Mouse (Mus musculus) ES-Bruce4 (cell line): ENCODE data around the gene Usp47.

Source experiments
- CTCF ChIP-seq: IDR thresholded peaks from one replicate; pipeline ENCODE4 v1.8.1; 2011; ENCODE audit warnings: low read depth, low read length
- EP300 ChIP-seq: IDR thresholded peaks from 2 replicates; pipeline ENCODE4 v1.6.1; 2011; ENCODE audit warnings: low read depth, low read length; ENCODE audit not compliant: insufficient read depth
- POLR2A ChIP-seq: IDR thresholded peaks from one replicate; pipeline ENCODE4 v1.8.1; 2011; ENCODE audit warnings: low read length; ENCODE audit not compliant: insufficient read depth

DNA sequence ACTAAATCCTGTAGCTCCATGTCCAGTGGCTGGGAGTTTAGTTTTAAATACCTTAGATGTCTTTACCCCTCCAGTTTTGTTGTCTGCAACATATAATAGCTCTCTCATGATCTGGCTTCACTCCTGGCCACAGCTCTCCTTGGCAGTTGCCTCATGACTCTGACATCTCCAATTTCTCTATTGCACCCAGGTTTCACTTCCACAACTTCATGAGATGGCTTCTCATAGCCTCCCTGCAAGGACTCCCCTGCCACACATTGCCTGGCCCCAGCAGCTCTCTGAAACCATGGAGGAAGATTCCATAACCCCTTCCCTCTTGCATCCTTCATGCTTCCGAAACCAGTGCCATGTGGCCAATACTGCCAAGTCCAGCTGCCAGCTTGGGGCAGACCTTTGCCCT, 23.1 kb upstream of the Usp47 start:
- TF ChIP-seq EP300 (no peak), CTCF (no peak), POLR2A (no peak)
